Mouse (Mus musculus) kidney, postnatal 10 days (tissue): ENCODE measurements around the gene Zbtb41.

Source experiments
- DNase-seq: peaks from one replicate; pipeline ENCODE4 v3.0.0; 2021; ENCODE audit warnings: mixed read lengths

Zbtb41 gene

DNA sequence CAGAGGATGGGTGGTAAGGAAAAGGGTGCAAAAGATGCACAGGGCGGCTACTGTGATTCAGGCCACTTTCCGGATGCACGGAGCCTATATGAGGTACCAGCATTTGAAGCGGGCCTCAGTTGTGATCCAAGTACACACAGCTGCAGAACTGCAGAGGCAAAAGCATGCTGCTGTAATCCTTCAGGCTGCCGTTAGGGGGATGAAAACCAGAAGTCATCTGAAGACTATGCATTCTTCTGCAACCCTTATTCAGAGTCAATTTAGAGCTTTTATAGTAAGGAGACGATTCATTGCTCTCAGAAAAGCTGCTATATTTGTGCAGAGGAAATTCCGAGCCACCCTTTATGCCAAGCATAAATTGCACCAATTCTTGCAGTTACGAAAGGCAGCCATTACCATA, 58.2 kb downstream of the Zbtb41 start:
- DNase-seq, result no peak

DNA sequence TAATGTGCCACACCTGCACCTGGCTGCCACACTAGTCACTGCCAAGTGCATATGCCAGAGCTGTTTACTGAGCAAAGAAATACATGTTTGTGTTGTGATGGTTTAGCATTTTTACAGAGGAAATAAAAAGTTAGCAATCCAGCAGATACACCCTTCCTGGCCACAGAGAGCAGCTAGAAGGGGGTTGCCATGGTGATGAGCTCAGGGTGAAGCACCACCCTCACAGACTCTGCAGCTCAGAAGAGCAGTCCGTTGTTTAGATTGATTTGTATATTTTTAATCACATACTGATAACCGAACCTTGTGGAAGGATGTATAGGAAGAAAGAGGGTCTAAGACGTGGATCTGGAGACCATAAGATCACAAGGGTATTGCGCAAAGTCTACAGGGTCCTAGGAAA, 59.1 kb downstream of the Zbtb41 start:
- DNase-seq, result no peak

- DNase-seq, result no peak
Measured at GRCm38 (mm10) chr1:139494630-139495029, 72.5 kb downstream of the Zbtb41 start.

DNA sequence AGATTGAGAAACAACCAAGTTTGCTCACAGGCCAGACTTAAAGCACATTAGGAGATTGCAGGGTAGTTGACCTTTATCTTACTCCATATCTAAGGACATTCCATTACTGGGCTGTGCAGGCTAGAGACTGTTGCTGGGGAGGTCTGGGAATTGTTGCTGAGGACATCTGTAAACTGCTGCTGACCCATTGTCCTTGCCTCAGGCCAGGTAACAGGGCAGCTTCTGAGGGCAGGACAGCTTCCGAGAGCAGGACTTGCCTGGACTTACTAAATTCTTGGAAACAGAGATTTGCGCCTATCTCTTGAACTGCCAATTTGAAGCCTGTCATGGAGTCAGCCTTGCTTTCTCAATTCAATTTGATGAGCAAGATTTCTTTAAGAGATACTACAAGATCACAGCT, 73.3 kb downstream of the Zbtb41 start:
- DNase-seq, result no peak

DNA sequence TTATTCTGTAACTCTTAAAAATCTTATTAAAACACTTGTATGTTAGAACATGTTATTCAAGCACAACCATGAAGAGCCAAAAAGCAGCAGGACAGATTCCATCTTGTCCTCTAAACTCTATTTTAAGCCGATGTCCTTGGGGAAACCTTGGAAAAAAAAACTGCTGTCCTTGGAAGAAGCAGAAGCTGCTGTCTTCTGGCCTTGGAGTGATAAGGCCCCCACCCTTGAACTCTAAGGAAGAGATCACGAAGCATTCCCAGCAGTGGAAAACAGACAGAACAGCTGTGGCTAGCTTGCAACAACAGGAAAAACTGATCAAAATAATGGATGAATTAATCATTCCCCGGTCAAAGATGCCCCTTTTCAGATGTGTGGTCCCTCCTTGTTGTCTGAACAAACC, 74.1 kb downstream of the Zbtb41 start:
- no peak for DNase-seq

DNA sequence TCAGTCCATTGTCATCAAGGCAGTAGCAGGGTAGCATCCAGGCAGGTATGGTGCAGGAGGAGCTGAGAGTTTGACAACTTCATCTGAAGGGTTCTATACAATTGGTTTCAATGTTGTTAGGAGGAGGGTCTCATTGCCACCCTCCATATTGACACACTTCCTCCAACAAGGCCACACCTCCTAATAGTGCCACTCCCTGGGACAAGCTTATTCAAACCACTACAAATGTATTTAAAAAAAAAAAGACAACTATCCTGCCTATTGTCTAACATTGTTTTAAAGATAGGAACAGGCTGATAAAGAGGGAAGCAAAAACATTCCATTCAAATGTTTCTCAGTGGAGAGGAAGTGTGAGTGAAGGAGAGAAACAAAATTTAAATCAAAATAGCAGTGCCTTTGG, 77.7 kb downstream of the Zbtb41 start:
- no peak for DNase-seq

GRCm38 (mm10) chr1:139501258-139501752, 79.2 kb downstream of the Zbtb41 start, which contains the start of gene F13b:
F13b (plus strand) TSS chr1:139501702.
- no peak for DNase-seq
